Mouse (Mus musculus): Measurements from ENCODE around the gene Catsperz. TPM values are rescaled to one million over a fixed set of nuclear protein-coding genes. Genes with fewer than 3 reads are reported as not detected.

The Catsperz gene
- polyA plus RNA-seq, 1 experiment = 0.28 TPM

GRCm38 (mm10) chr19:6919431-6919830 is 5.7 kb downstream of the Catsperz start:
- H3ac ChIP-seq (ENCODE audit: control insufficient read depth, insufficient read length) = no peak overlapping the region
- no peaks in the 10 kb centered on the region for H3K36me3 ChIP-seq (ENCODE audit: control insufficient read depth, insufficient read depth)
- TF ChIP-seq CEBPB (IDR thresholded peaks at IDR 0.05; ENCODE audit: insufficient read depth, poor library complexity, severe bottlenecking) (no peak), POLR2AphosphoS2 (IDR thresholded peaks at IDR 0.05; ENCODE audit: insufficient read length, low read depth) (no peak), REST (IDR thresholded peaks at IDR 0.05; ENCODE audit: insufficient read depth, insufficient read length) (no peak)
- peak overlapping the region; percentile 88 for H3K4me2 ChIP-seq (ENCODE audit: low read depth)
- H3K27me3 ChIP-seq (ENCODE audit: control insufficient read depth, insufficient read depth, insufficient read length) = no peaks in the 10 kb centered on the region
- H3K79me2 ChIP-seq (ENCODE audit: control insufficient read depth, insufficient read depth) = peaks cover 23% of the 10 kb centered on the region
- H3K4me3 ChIP-seq = peak overlapping the region; percentile 56

- Histone ChIP-seq H3K27me3 (ENCODE audit: control insufficient read depth, insufficient read depth, insufficient read length) (no peaks in the 10 kb centered on the region), H3K79me2 (ENCODE audit: control insufficient read depth, insufficient read depth) (peaks cover 23% of the 10 kb centered on the region), H3K4me2 (ENCODE audit: low read depth) (no peak overlapping the region), H3ac (ENCODE audit: control insufficient read depth, insufficient read length) (no peak overlapping the region), H3K36me3 (ENCODE audit: control insufficient read depth, insufficient read depth) (peaks cover 3% of the 10 kb centered on the region), H3K4me3 (no peak overlapping the region)
- TF ChIP-seq POLR2A (IDR thresholded peaks at IDR 0.05; ENCODE audit: insufficient read length, low read depth) = no peak
- TF ChIP-seq TCF3 (IDR thresholded peaks at IDR 0.05; ENCODE audit: insufficient read length, low read depth) = no peak
- TF ChIP-seq MYOD1 (IDR thresholded peaks at IDR 0.05; ENCODE audit: control insufficient read depth in 1 of 3, insufficient read length in 2 of 3, low read depth in 2 of 3) = no peak
- no peak for TF ChIP-seq TCF12 (IDR thresholded peaks at IDR 0.05; ENCODE audit: insufficient read depth, poor library complexity, severe bottlenecking)
- no peak for TF ChIP-seq SRF (IDR thresholded peaks at IDR 0.05; ENCODE audit: control insufficient read depth, insufficient read length, low read depth)
- TF ChIP-seq MYOG (IDR thresholded peaks at IDR 0.05; ENCODE audit: control insufficient read depth in 1 of 3, insufficient read depth in 1 of 3, insufficient read length in 2 of 3, low read depth in 2 of 3) = no peak
- no peak for TF ChIP-seq MAX (IDR thresholded peaks at IDR 0.05; ENCODE audit: low read depth)
- no peak for TF ChIP-seq CEBPB (IDR thresholded peaks at IDR 0.05; ENCODE audit: insufficient read depth, poor library complexity, severe bottlenecking)
- TF ChIP-seq E2F4 (IDR thresholded peaks at IDR 0.05; ENCODE audit: insufficient read depth) = no peak
- no peak for TF ChIP-seq USF1 (IDR thresholded peaks at IDR 0.05; ENCODE audit: low read depth)
- no peak for TF ChIP-seq REST (IDR thresholded peaks at IDR 0.05; ENCODE audit: insufficient read depth, insufficient read length)
- no peak for TF ChIP-seq POLR2AphosphoS2 (IDR thresholded peaks at IDR 0.05; ENCODE audit: insufficient read length, low read depth)
These were observed 6.9 kb downstream of the Catsperz start for GRCm38 (mm10) chr19:6918321-6918720.

- H3K4me3 ChIP-seq = no peak overlapping the region
- no peaks in the 10 kb centered on the region for H3K27me3 ChIP-seq (ENCODE audit: control insufficient read depth, insufficient read depth, insufficient read length)
- no peak overlapping the region for H3ac ChIP-seq (ENCODE audit: control insufficient read depth, insufficient read length)
- peaks cover 11% of the 10 kb centered on the region for H3K36me3 ChIP-seq (ENCODE audit: control insufficient read depth, insufficient read depth)
- H3K79me2 ChIP-seq (ENCODE audit: control insufficient read depth, insufficient read depth) = peaks cover 23% of the 10 kb centered on the region
- no peak overlapping the region for H3K4me2 ChIP-seq (ENCODE audit: low read depth)
- no peak for TF ChIP-seq REST (IDR thresholded peaks at IDR 0.05; ENCODE audit: insufficient read depth, insufficient read length)
These were observed 8.7 kb downstream of the Catsperz start for GRCm38 (mm10) chr19:6916496-6916895.

GRCm38 (mm10) chr19:6915276-6915675 is 9.9 kb downstream of the Catsperz start:
- TF ChIP-seq USF1 (IDR thresholded peaks at IDR 0.05; ENCODE audit: low read depth) (no peak), MYOD1 (IDR thresholded peaks at IDR 0.05; ENCODE audit: control insufficient read depth in 1 of 3, insufficient read length in 2 of 3, low read depth in 2 of 3) (no peak), TCF3 (IDR thresholded peaks at IDR 0.05; ENCODE audit: insufficient read length, low read depth) (no peak), REST (IDR thresholded peaks at IDR 0.05; ENCODE audit: insufficient read depth, insufficient read length) (no peak), MYOG (IDR thresholded peaks at IDR 0.05; ENCODE audit: control insufficient read depth in 1 of 3, insufficient read depth in 1 of 3, insufficient read length in 2 of 3, low read depth in 2 of 3) (no peak), TCF12 (IDR thresholded peaks at IDR 0.05; ENCODE audit: insufficient read depth, poor library complexity, severe bottlenecking) (no peak), POLR2A (IDR thresholded peaks at IDR 0.05; ENCODE audit: insufficient read length, low read depth) (no peak), MAX (IDR thresholded peaks at IDR 0.05; ENCODE audit: low read depth) (no peak), CEBPB (IDR thresholded peaks at IDR 0.05; ENCODE audit: insufficient read depth, poor library complexity, severe bottlenecking) (no peak), POLR2AphosphoS2 (IDR thresholded peaks at IDR 0.05; ENCODE audit: insufficient read length, low read depth) (no peak)
- H3K79me2 ChIP-seq (ENCODE audit: control insufficient read depth, insufficient read depth) = peaks cover 20% of the 10 kb centered on the region
- H3K4me2 ChIP-seq (ENCODE audit: low read depth) = no peak overlapping the region
- no peak overlapping the region for H3K4me3 ChIP-seq
- H3ac ChIP-seq (ENCODE audit: control insufficient read depth, insufficient read length) = no peak overlapping the region
- H3K27me3 ChIP-seq (ENCODE audit: control insufficient read depth, insufficient read depth, insufficient read length) = no peaks in the 10 kb centered on the region
- peaks cover 11% of the 10 kb centered on the region for H3K36me3 ChIP-seq (ENCODE audit: control insufficient read depth, insufficient read depth)

GRCm38 (mm10) chr19:6914540-6914939 is 10.6 kb downstream of the Catsperz start:
- H3K27me3 ChIP-seq (ENCODE audit: control insufficient read depth, insufficient read depth, insufficient read length) = no peaks in the 10 kb centered on the region
- H3K4me3 ChIP-seq = no peak overlapping the region
- TF ChIP-seq POLR2AphosphoS2 (IDR thresholded peaks at IDR 0.05; ENCODE audit: insufficient read length, low read depth) (no peak), MAX (IDR thresholded peaks at IDR 0.05; ENCODE audit: low read depth) (no peak), SRF (IDR thresholded peaks at IDR 0.05; ENCODE audit: control insufficient read depth, insufficient read length, low read depth) (no peak), CEBPB (IDR thresholded peaks at IDR 0.05; ENCODE audit: insufficient read depth, poor library complexity, severe bottlenecking) (no peak), USF1 (IDR thresholded peaks at IDR 0.05; ENCODE audit: low read depth) (no peak), TCF3 (IDR thresholded peaks at IDR 0.05; ENCODE audit: insufficient read length, low read depth) (no peak), MYOG (IDR thresholded peaks at IDR 0.05; ENCODE audit: control insufficient read depth in 1 of 3, insufficient read depth in 1 of 3, insufficient read length in 2 of 3, low read depth in 2 of 3) (no peak), E2F4 (IDR thresholded peaks at IDR 0.05; ENCODE audit: insufficient read depth) (no peak), POLR2A (IDR thresholded peaks at IDR 0.05; ENCODE audit: insufficient read length, low read depth) (no peak), TCF12 (IDR thresholded peaks at IDR 0.05; ENCODE audit: insufficient read depth, poor library complexity, severe bottlenecking) (no peak), MYOD1 (IDR thresholded peaks at IDR 0.05; ENCODE audit: control insufficient read depth in 1 of 3, insufficient read length in 2 of 3, low read depth in 2 of 3) (no peak), REST (IDR thresholded peaks at IDR 0.05; ENCODE audit: insufficient read depth, insufficient read length) (no peak)
- peaks cover 13% of the 10 kb centered on the region for H3K79me2 ChIP-seq (ENCODE audit: control insufficient read depth, insufficient read depth)
- no peak overlapping the region for H3K4me2 ChIP-seq (ENCODE audit: low read depth)
- no peak overlapping the region for H3ac ChIP-seq (ENCODE audit: control insufficient read depth, insufficient read length)
- H3K36me3 ChIP-seq (ENCODE audit: control insufficient read depth, insufficient read depth) = peaks cover 11% of the 10 kb centered on the region
